Mouse (Mus musculus) intestine, embryonic 14.5 days (tissue): ENCODE data around the gene Dpp6. TPM values are rescaled to one million over a fixed set of nuclear protein-coding genes. Genes with fewer than 3 reads are reported as not detected.

Experiments used
- ATAC-seq: fragments of 200-750 bp; cut with Nextera tagmentation; replicated peaks from 2 replicates; pipeline ENCODE4 v1.8.0; 2017; ENCODE audit warnings: low read depth, moderate number of reproducible peaks, moderate TSS enrichment, moderate library complexity; ENCODE audit not compliant: low FRiP score, low TSS enrichment
- DNase-seq: peaks from one replicate; pipeline ENCODE4 v3.0.0-alpha.2; 2018; ENCODE audit warnings: low spot score
- H3K27ac ChIP-seq: fragments of 300-500 bp; sonication (generic); 2 replicates; pipeline ENCODE4 v1.5.1; 2014; ENCODE audit warnings: low read depth, mild to moderate bottlenecking, control low read depth
- H3K27me3 ChIP-seq: fragments of 300-500 bp; sonication (generic); replicated peaks from 2 replicates; pipeline ENCODE4 v1.6.1; 2014; ENCODE audit warnings: low read length, control low read depth; ENCODE audit not compliant: control insufficient read depth, insufficient read depth
- H3K36me3 ChIP-seq: fragments of 300-500 bp; sonication (generic); 2 replicates; pipeline ENCODE4 v1.6.1; 2014; ENCODE audit warnings: low read length, control low read depth; ENCODE audit not compliant: control insufficient read depth, insufficient read depth
- H3K4me1 ChIP-seq: fragments of 300-500 bp; sonication (generic); replicated peaks from 2 replicates; pipeline ENCODE4 v1.6.1; 2014; ENCODE audit warnings: low read length, control low read depth, mixed read lengths; ENCODE audit not compliant: control insufficient read depth, insufficient read depth
- H3K4me2 ChIP-seq: fragments of 300-500 bp; sonication (generic); 2 replicates; pipeline ENCODE4 v1.6.1; 2014; ENCODE audit warnings: low read length
- H3K4me3 ChIP-seq: fragments of 300-500 bp; sonication (generic); 2 replicates; pipeline ENCODE4 v1.5.1; 2014; ENCODE audit warnings: low read depth, low read length, control low read depth, mixed read lengths
- H3K9ac ChIP-seq: fragments of 300-500 bp; sonication (generic); 2 replicates; pipeline ENCODE4 v1.6.1; 2014; ENCODE audit warnings: mild to moderate bottlenecking, low read length
- H3K9me3 ChIP-seq: fragments of 300-500 bp; sonication (generic); 2 replicates; pipeline ENCODE4 v1.6.1; 2016; ENCODE audit warnings: low read length, control low read depth; ENCODE audit not compliant: control insufficient read depth
- WGBS: fragments of 180-500 bp; shearing (Covaris S2); extraction: QIAGEN DNeasy Blood & Tissue Kit; methylation state at CpG from one replicate; pipeline ENCODE4 v1.1.7; 2014; 5-methylcytosine and 5-hydroxymethylcytosine counted together
- polyA plus RNA-seq: library from polyadenylated mRNA; unstranded; fragments of >200 nt; fragmentation: Nextera tagmentation; extraction: Ambion mirVana; gene quantifications from 2 replicates; pipeline ENCODE4 v1.2.1, GENCODE M21; 2014

The Dpp6 gene
- polyA plus RNA-seq, 1 experiment from 2014 or later = 2.0 TPM

DNA sequence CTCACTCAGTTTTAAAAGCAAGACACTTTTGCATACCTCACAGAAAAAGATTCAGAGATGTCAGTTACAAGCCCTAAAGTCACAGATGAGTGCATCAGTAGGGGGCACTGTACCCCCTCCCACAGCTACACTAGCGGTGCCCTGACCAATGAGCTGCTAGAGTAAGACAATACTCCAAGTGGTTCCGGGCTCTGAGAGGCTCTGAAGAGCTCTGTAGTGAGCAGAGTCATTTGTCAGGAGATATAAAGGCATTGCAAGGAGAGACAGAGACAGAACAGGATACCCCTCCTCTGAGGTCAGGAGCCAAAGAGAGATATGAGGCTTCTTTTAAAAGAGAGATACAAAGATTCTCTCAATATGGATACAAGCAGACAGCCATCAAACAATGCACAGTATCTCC is 305.5 kb downstream of the Dpp6 start:
- DNase-seq (no peak), ATAC-seq (no peak)
- Histone ChIP-seq H3K4me1 (no peaks in the 10 kb centered on the region), H3K27ac (no peak overlapping the region), H3K9me3 (no peaks in the 10 kb centered on the region), H3K36me3 (no peaks in the 10 kb centered on the region), H3K4me3 (no peak overlapping the region), H3K9ac (no peak overlapping the region), H3K27me3 (no peaks in the 10 kb centered on the region), H3K4me2 (no peak overlapping the region)
- 38% methylated on average over 2 of the region's 2 CpGs for WGBS

DNA sequence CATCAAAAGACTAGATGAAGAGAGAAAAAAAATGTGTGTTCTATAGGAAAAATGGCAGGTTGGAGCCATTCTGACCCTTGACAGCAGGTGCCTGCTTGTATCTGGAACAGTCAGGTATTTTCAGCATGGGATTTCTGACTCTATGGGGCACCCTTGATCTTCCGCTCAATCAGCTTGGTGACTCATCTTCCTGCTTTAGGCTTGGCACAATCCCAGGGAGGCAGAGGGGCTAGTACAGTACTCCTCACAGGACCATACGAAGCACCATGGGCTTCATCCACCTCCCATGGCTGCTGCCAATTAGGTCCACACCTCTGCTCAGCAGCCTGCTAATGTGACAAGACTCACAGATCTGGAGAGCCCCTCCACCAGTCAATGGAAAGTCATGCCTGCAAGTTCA is 305.9 kb downstream of the Dpp6 start:
- no peaks in the 10 kb centered on the region for H3K4me1 ChIP-seq
- no peaks in the 10 kb centered on the region for H3K9me3 ChIP-seq
- no peaks in the 10 kb centered on the region for H3K36me3 ChIP-seq
- H3K4me3 ChIP-seq = no peak overlapping the region
- no peak overlapping the region for H3K4me2 ChIP-seq
- WGBS = 69% methylated on average over 2 of the region's 2 CpGs
- H3K27ac ChIP-seq = no peak overlapping the region
- no peak for DNase-seq
- H3K9ac ChIP-seq = no peak overlapping the region
- ATAC-seq = no peak
- no peaks in the 10 kb centered on the region for H3K27me3 ChIP-seq

DNA sequence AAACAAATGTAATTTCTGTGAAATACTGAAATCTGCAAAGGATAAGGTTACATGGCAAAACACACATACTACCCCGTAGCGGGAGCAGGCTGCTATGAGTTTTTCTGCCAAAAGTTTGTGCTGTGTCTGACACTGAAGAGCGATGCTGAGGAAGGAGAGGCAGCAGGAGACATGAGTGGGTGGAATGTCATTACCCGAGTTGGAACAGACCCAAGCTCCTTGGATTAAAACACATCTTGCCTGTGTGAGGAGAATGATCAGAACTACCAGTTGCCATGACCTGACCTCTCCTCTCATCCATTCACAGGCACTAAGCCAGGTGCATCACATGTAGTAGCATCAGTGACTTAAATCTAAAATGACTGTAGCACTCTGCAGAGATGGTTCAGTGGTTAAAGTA is 309.0 kb downstream of the Dpp6 start:
- H3K4me3 ChIP-seq = no peak overlapping the region
- no peak overlapping the region for H3K4me2 ChIP-seq
- no peak for ATAC-seq
- H3K27ac ChIP-seq = no peak overlapping the region
- H3K36me3 ChIP-seq = no peaks in the 10 kb centered on the region
- WGBS = 80% methylated on average over 4 of the region's 4 CpGs
- H3K9me3 ChIP-seq = no peaks in the 10 kb centered on the region
- DNase-seq = no peak
- H3K4me1 ChIP-seq = no peaks in the 10 kb centered on the region
- H3K9ac ChIP-seq = no peak overlapping the region
- H3K27me3 ChIP-seq = no peaks in the 10 kb centered on the region

DNA sequence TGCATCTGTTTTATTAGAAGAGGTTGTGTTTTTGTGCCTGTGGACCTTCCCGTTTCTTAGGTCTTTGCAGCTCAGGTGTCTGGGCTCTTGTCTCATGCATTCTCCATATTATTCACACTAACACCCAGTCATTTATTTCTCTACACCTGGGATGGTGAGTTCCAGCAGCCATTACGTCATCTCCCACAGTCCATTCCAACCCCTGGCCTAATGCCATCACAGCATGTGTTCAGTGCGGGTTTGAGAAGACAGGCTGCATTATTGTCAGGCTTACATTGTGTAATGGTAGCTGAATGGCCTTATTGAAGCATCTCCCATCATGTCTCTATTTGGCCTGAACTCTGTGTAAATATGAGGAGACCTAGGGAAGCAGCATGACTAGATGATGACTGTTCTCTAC is 316.2 kb downstream of the Dpp6 start:
- 82% methylated on average over 3 of the region's 3 CpGs for WGBS
- H3K27ac ChIP-seq = no peak overlapping the region
- ATAC-seq (no peak), DNase-seq (no peak)
- no peaks in the 10 kb centered on the region for H3K4me1 ChIP-seq
- no peaks in the 10 kb centered on the region for H3K36me3 ChIP-seq
- no peaks in the 10 kb centered on the region for H3K9me3 ChIP-seq
- no peak overlapping the region for H3K9ac ChIP-seq
- no peak overlapping the region for H3K4me3 ChIP-seq
- no peak overlapping the region for H3K4me2 ChIP-seq
- H3K27me3 ChIP-seq = no peaks in the 10 kb centered on the region

DNA sequence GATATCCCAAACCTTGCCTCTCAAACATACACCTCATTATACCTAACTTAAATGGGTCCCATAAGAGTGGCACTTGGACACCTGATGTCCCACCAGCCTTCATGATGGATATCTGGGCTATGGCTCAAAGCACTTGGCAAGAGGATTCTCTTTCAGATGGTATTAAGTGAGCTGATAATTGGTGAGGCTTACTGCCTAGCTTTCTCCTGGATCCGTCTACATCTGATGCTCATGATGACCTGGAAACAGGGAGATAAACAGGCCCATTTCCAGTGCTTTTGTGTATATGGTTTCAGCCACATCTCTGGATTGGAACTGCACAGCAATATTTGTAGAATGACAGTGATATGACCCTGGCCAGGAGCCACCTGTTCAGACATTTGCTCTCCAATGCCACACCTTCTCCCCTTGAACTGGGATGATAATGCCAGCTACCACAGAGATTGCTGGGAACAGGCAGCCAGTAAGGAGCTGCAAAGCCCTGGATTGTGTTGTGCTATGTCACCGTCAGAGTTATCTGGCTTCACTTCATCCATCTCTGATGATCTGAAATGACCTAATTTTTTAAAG is 317.5 kb downstream of the Dpp6 start:
- Histone ChIP-seq H3K9ac (no peak overlapping the region), H3K4me3 (no peak overlapping the region), H3K9me3 (no peaks in the 10 kb centered on the region), H3K27ac (no peak overlapping the region), H3K4me2 (no peak overlapping the region), H3K27me3 (no peaks in the 10 kb centered on the region), H3K36me3 (no peaks in the 10 kb centered on the region), H3K4me1 (no peaks in the 10 kb centered on the region)
- DNase-seq (no peak), ATAC-seq (no peak)
- WGBS = 79% methylated on average over 2 of the region's 2 CpGs

DNA sequence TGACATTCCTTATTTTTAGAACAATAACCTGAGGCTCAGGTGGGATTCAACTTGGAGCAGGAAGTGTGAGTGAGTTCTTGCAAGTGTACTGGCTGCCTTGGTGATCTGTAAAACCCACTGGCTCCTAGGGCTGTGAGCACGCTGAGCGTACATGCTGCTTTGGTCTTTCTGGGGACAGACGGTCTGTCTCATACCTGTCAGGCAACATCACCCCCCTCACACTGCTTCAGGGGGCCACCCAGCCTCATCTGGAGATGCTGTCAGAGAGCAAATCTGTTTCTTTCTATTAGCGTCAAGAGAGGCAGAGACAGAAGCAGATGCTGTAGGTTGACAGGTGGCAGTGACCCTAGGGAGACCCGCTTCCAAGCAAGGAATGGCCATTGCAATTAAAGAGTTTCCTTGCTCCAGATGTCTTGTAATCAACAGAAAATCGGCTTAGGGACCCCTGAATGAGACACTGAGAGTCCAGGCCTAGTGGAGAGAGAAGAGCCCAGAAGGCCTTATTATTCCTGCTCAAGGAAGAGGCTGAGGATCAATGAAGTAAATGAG is 330.5 kb downstream of the Dpp6 start:
- Histone ChIP-seq H3K4me1 (no peaks in the 10 kb centered on the region), H3K4me3 (no peak overlapping the region), H3K9ac (no peak overlapping the region), H3K27ac (no peak overlapping the region), H3K9me3 (no peaks in the 10 kb centered on the region), H3K4me2 (no peak overlapping the region), H3K27me3 (no peaks in the 10 kb centered on the region), H3K36me3 (no peaks in the 10 kb centered on the region)
- ATAC-seq = no peak
- no peak for DNase-seq
- 84% methylated on average over 6 of the region's 6 CpGs for WGBS

DNA sequence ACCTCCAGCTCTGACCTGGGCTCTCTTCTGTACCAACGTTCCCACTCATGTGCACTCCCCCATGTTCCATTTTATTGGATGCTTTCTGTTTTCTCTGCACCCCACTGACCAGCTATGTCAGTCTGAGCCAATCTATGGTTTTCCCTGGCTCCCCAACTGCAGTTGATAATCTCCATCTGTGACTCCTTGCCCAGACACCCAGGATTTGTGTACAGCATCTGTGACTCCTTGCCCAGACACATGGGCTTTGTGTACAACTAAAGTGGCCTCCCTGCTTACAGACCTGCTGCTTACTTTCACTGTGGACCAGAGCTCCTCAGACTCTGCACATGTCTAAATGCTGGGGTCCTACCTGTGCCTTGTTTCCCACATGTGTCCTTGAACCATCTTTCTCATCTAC is 334.0 kb downstream of the Dpp6 start:
- ATAC-seq (no peak), DNase-seq (no peak)
- no peak overlapping the region for H3K9ac ChIP-seq
- H3K9me3 ChIP-seq = no peaks in the 10 kb centered on the region
- H3K27me3 ChIP-seq = no peaks in the 10 kb centered on the region
- H3K4me1 ChIP-seq = no peaks in the 10 kb centered on the region
- no peak overlapping the region for H3K27ac ChIP-seq
- no peaks in the 10 kb centered on the region for H3K36me3 ChIP-seq
- H3K4me2 ChIP-seq = no peak overlapping the region
- no peak overlapping the region for H3K4me3 ChIP-seq
- WGBS = 73% methylated on average over 1 of the region's 1 CpGs

DNA sequence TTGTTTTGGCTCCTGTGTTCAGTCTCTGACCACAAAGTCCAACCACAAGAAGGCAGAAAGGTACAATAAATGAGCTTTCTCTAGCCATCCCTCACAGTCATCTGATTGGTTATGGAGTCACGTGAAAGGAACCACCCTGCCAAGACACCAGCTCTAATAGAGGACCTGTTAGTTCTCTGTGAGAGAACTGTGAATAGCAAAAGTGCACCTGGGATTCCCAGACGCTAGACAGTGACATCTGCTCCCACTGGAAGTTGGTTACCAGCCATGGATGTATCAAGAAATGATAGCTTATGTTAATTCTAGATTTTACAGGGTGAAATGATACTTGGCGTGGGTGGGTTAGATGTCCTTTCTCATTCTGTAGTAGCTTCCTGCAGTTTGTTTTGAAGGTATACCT is 338.7 kb downstream of the Dpp6 start:
- WGBS = 73% methylated on average over 3 of the region's 3 CpGs

DNA sequence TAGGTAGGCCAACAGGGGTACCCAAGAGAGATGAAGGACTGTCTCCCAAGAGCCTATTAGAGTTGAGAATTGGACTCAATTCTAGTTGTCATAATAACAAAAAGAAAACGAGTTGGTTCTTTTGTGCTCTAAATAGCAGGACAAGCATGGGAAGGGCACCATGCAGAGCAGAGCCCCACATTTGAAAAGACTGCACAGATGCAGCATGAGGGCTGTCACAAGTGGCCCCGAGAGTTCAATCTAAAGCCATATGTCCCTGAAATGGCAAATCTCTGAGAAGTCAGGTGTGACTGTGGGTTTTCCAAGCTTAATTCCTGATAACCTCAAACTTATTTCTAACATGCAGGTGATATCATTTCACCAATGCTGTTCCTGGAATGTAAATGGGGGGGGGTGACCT is 339.4 kb downstream of the Dpp6 start:
- Histone ChIP-seq H3K4me1 (no peaks in the 10 kb centered on the region), H3K27ac (no peak overlapping the region), H3K4me2 (no peak overlapping the region), H3K9ac (no peak overlapping the region), H3K27me3 (no peaks in the 10 kb centered on the region), H3K36me3 (no peaks in the 10 kb centered on the region), H3K4me3 (no peak overlapping the region), H3K9me3 (no peaks in the 10 kb centered on the region)
- no peak for DNase-seq
- no peak for ATAC-seq
- 69% methylated on average over 2 of the region's 2 CpGs for WGBS

More for the DNA sequence above, 338.7 kb downstream of the Dpp6 start:
- no peak for ATAC-seq
- no peaks in the 10 kb centered on the region for H3K9me3 ChIP-seq
- no peak overlapping the region for H3K4me2 ChIP-seq
- H3K4me3 ChIP-seq = no peak overlapping the region
- H3K27me3 ChIP-seq = no peaks in the 10 kb centered on the region
- no peak overlapping the region for H3K9ac ChIP-seq
- no peaks in the 10 kb centered on the region for H3K4me1 ChIP-seq
- no peak for DNase-seq
- no peaks in the 10 kb centered on the region for H3K36me3 ChIP-seq
- H3K27ac ChIP-seq = no peak overlapping the region
